Comparison of ENCODE assay signal across 21 mouse cellular contexts in genomic region chr3:130369113-130369512, GRCm38 (mm10).
"Had no signal": no experiment of that assay in that cellular context is flagged by ENCODE, and none has a peak within 500 bp of the region (broad histone marks: within the 10 kb centered on the region; RNA-seq: fewer than 3 reads in every experiment).

No protein-coding gene starts in this region.

- H3K36me3 ChIP-seq: limb, embryonic 12.5 days; limb, embryonic 15.5 days; liver, embryonic 12.5 days; liver, embryonic 15.5 days; midbrain, embryonic 10.5 days; midbrain, embryonic 13.5 days; neural tube, embryonic 13.5 days; stomach, embryonic 15.5 days had no signal

- DNase-seq: kidney, adult 2 months; kidney, postnatal 14 days; left cerebral cortex, postnatal 4 days; lung, adult 2 months; retina, postnatal 1 day; right cerebral cortex, postnatal 25 days; spleen, adult 18-20 months; thymus, postnatal 25 days had no signal

- ATAC-seq: intestine, postnatal 0 days; liver, embryonic 12.5 days; midbrain, embryonic 13.5 days; midbrain, embryonic 16.5 days had no signal

- H3K9me3 ChIP-seq: limb, embryonic 12.5 days; limb, embryonic 15.5 days; liver, embryonic 12.5 days; liver, embryonic 15.5 days; midbrain, embryonic 10.5 days; midbrain, embryonic 13.5 days; neural tube, embryonic 13.5 days; stomach, embryonic 15.5 days had no signal

- H3K4me2 ChIP-seq: limb, embryonic 12.5 days; liver, embryonic 12.5 days; liver, embryonic 15.5 days; midbrain, embryonic 13.5 days; neural tube, embryonic 13.5 days; stomach, embryonic 15.5 days had no signal

- H3K4me3 ChIP-seq: limb, embryonic 12.5 days; limb, embryonic 15.5 days; liver, embryonic 12.5 days; liver, embryonic 15.5 days; megakaryocyte, embryonic 14.5 days; midbrain, embryonic 10.5 days; midbrain, embryonic 13.5 days; myocyte; neural tube, embryonic 13.5 days; stomach, embryonic 15.5 days had no signal

- H3K9ac ChIP-seq: limb, embryonic 12.5 days; limb, embryonic 15.5 days; liver, embryonic 12.5 days; liver, embryonic 15.5 days; midbrain, embryonic 13.5 days; neural tube, embryonic 13.5 days; stomach, embryonic 15.5 days had no signal

- H3K27ac ChIP-seq: limb, embryonic 12.5 days; liver, embryonic 12.5 days; liver, embryonic 15.5 days; macrophage; midbrain, embryonic 10.5 days; midbrain, embryonic 13.5 days; neural tube, embryonic 13.5 days; stomach, embryonic 15.5 days had no signal

- H3K4me1 ChIP-seq: liver, embryonic 12.5 days; liver, embryonic 15.5 days; megakaryocyte, embryonic 14.5 days; neural tube, embryonic 13.5 days; stomach, embryonic 15.5 days had no signal

- H3K27me3 ChIP-seq: limb, embryonic 15.5 days; liver, embryonic 12.5 days; liver, embryonic 15.5 days; megakaryocyte, embryonic 14.5 days; midbrain, embryonic 13.5 days; neural tube, embryonic 13.5 days; stomach, embryonic 15.5 days had no signal
